Mouse (Mus musculus) CH12.LX (cell line): ENCODE measurements at regions not wholly inside any gene's neighbourhood (a gene's known extent, or its start where the extent isn't known, plus 50 kb on each side); places are given as distances from the start of the nearest gene placed in this dataset.

ENCODE experiments used
- DNase-seq: peaks from one replicate; pipeline ENCODE4 v3.0.0-alpha.2; 2013; ENCODE audit errors: extremely low read depth
- H3K27ac ChIP-seq: 2 replicates; pipeline ENCODE4 v1.5.1; 2012; ENCODE audit warnings: low read depth, mild to moderate bottlenecking, control low read depth, moderate library complexity; ENCODE audit not compliant: insufficient read depth
- H3K27me3 ChIP-seq: replicated peaks from 2 replicates; pipeline ENCODE3; 2012; ENCODE audit warnings: inconsistent platforms
- H3K36me3 ChIP-seq, 2 experiments: replicated peaks in 1 of 2; 2 replicates each; pipeline versions ENCODE3 to v1.6.1; 2012; ENCODE audit warnings: inconsistent platforms in 1 of 2, low read length in 1 of 2, mild to moderate bottlenecking in 1 of 2, mixed read lengths in 1 of 2, moderate library complexity in 1 of 2; ENCODE audit not compliant: control insufficient read depth in 1 of 2, insufficient read depth in 1 of 2
- H3K4me1 ChIP-seq, 2 experiments: 2 replicates each; pipeline ENCODE4 v1.6.1; 2012; ENCODE audit warnings: inconsistent platforms in 1 of 2, moderate library complexity in 1 of 2; ENCODE audit not compliant: insufficient read depth in 2 of 2, control insufficient read depth in 1 of 2
- H3K4me2 ChIP-seq: 2 replicates; pipeline ENCODE4 v1.6.1; 2012; ENCODE audit warnings: low read depth, mild to moderate bottlenecking, control low read depth; ENCODE audit not compliant: poor library complexity, insufficient read depth, severe bottlenecking
- H3K4me3 ChIP-seq, 3 experiments: fragments of 150-350 bp in 1 of 3; sonication (generic) in 1 of 3; replicated peaks in 1 of 3; 2 replicates each; pipeline versions ENCODE3 to v1.5.1; 2011 to 2012; ENCODE audit warnings: low read depth in 2 of 3, low read length in 2 of 3, mild to moderate bottlenecking in 2 of 3, moderate library complexity in 2 of 3, control low read depth in 1 of 3, improper control_type of control experiment in 1 of 3, inconsistent platforms in 1 of 3, mixed read lengths in 1 of 3; ENCODE audit not compliant: poor library complexity in 1 of 3
- H3K79me2 ChIP-seq: replicated peaks from 2 replicates; pipeline ENCODE4 v1.6.1; 2012; ENCODE audit warnings: mild to moderate bottlenecking, moderate library complexity; ENCODE audit not compliant: control insufficient read depth, poor library complexity, insufficient read depth, severe bottlenecking; ENCODE audit errors: extremely low read depth
- H3K9ac ChIP-seq: 2 replicates; pipeline ENCODE4 v1.6.1; 2012; ENCODE audit warnings: low read depth, mild to moderate bottlenecking, control low read depth, moderate library complexity; ENCODE audit not compliant: insufficient read depth
- H3K9me3 ChIP-seq: replicated peaks from 2 replicates; pipeline ENCODE3; 2012; ENCODE audit warnings: low read length, inconsistent platforms, mixed read lengths
- CHD1 ChIP-seq: IDR thresholded peaks from 2 replicates; pipeline ENCODE4 v1.6.1; 2012; ENCODE audit warnings: low read depth, low read length, improper control_type of control experiment, inconsistent platforms
- CTCF ChIP-seq, 2 experiments: IDR thresholded peaks in 1 of 2; conservative IDR thresholded peaks in 1 of 2; 2 replicates each; pipeline ENCODE4 v1.5.1; 2011 to 2012; ENCODE audit warnings: low read depth in 2 of 2, low read length in 2 of 2, improper control_type of control experiment in 1 of 2, inconsistent platforms in 1 of 2, mild to moderate bottlenecking in 1 of 2, moderate library complexity in 1 of 2
- ETS1 ChIP-seq: conservative IDR thresholded peaks from 2 replicates; pipeline ENCODE4 v1.6.1; 2012; ENCODE audit warnings: low read depth, mild to moderate bottlenecking, inconsistent platforms, low read length, improper control_type of control experiment, moderate library complexity
- IRF4 ChIP-seq: IDR thresholded peaks from 2 replicates; pipeline ENCODE4 v1.6.1; 2014; ENCODE audit warnings: low read depth, mild to moderate bottlenecking, inconsistent platforms, low read length, improper control_type of control experiment
- JUND ChIP-seq: conservative IDR thresholded peaks from 2 replicates; pipeline ENCODE4 v1.6.1; 2011; ENCODE audit warnings: low read depth, low read length, improper control_type of control experiment
- KAT2A ChIP-seq: IDR thresholded peaks from 2 replicates; pipeline ENCODE4 v1.6.1; 2012; ENCODE audit warnings: low read length, improper control_type of control experiment, inconsistent platforms; ENCODE audit not compliant: insufficient replicate concordance
- MAFK ChIP-seq: IDR thresholded peaks from 2 replicates; pipeline ENCODE4 v1.6.1; 2011; ENCODE audit warnings: low read length, improper control_type of control experiment; ENCODE audit not compliant: insufficient replicate concordance
- MAZ ChIP-seq: IDR thresholded peaks from 2 replicates; pipeline ENCODE4 v1.6.1; 2012; ENCODE audit warnings: low read depth, mild to moderate bottlenecking, inconsistent platforms, low read length, improper control_type of control experiment, moderate library complexity
- MEF2A ChIP-seq: IDR thresholded peaks from 2 replicates; pipeline ENCODE4 v1.6.1; 2014; ENCODE audit warnings: low read depth, mild to moderate bottlenecking, inconsistent platforms, low read length, improper control_type of control experiment, borderline replicate concordance
- MXI1 ChIP-seq: IDR thresholded peaks from 2 replicates; pipeline ENCODE4 v1.6.1; 2011; ENCODE audit warnings: mild to moderate bottlenecking, low read depth, low read length, improper control_type of control experiment
- RAD21 ChIP-seq: IDR thresholded peaks from 2 replicates; pipeline ENCODE4 v1.6.1; 2011; ENCODE audit warnings: low read depth, mild to moderate bottlenecking, low read length, improper control_type of control experiment, moderate library complexity
- RCOR1 ChIP-seq: conservative IDR thresholded peaks from 2 replicates; pipeline ENCODE4 v1.6.1; 2012; ENCODE audit warnings: low read depth, mild to moderate bottlenecking, inconsistent platforms, low read length, improper control_type of control experiment
- SMC3 ChIP-seq: IDR thresholded peaks from 2 replicates; pipeline ENCODE4 v1.6.1; 2011; ENCODE audit warnings: low read depth, low read length, improper control_type of control experiment
- TBP ChIP-seq: conservative IDR thresholded peaks from 2 replicates; pipeline ENCODE4 v1.6.1; 2011; ENCODE audit warnings: low read depth, low read length, improper control_type of control experiment
- USF1 ChIP-seq: IDR thresholded peaks from 2 replicates; pipeline ENCODE4 v1.6.1; 2014; ENCODE audit warnings: low read depth, mild to moderate bottlenecking, inconsistent platforms, low read length, improper control_type of control experiment
- ZC3H11A ChIP-seq: IDR thresholded peaks from 2 replicates; pipeline ENCODE4 v1.6.1; 2012; ENCODE audit warnings: low read depth, mild to moderate bottlenecking, inconsistent platforms, low read length, improper control_type of control experiment
- ZKSCAN1 ChIP-seq: IDR thresholded peaks from 2 replicates; pipeline ENCODE4 v1.6.1; 2012; ENCODE audit warnings: low read depth, inconsistent platforms, low read length, improper control_type of control experiment, borderline replicate concordance
- ZNF384 ChIP-seq: IDR thresholded peaks from 2 replicates; pipeline ENCODE4 v1.6.1; 2012; ENCODE audit warnings: low read depth, low read length, improper control_type of control experiment, inconsistent platforms
- dilution Hi-C: fragments of 300-500 bp; cut with MboI; formaldehyde crosslinking; loops from 2 replicates; pipeline ENCODE4 v1.14.3; 2020; ENCODE audit warnings: low sequenced_read_pairs; ENCODE audit not compliant: extremely low pct_unique_long_range_greater_than_20kb, extremely low pct_ligation_motif_present
- in situ Hi-C: fragments of 300-500 bp; cut with MboI; formaldehyde crosslinking; loops from 3 replicates; pipeline ENCODE4 v1.14.3; 2019; ENCODE audit warnings: low sequenced_read_pairs, low pct_ligation_motif_present, low pct_unique_long_range_greater_than_20kb, mixed read lengths

- no peaks in the 10 kb centered on the region for H3K9me3 ChIP-seq
- TF ChIP-seq USF1 (no peak), MEF2A (no peak), RCOR1 (no peak), RAD21 (no peak), SMC3 (no peak), ZNF384 (no peak), MXI1 (no peak), CHD1 (no peak), ETS1 (no peak), IRF4 (no peak), TBP (no peak), KAT2A (no peak), JUND (no peak), MAFK (no peak), ZKSCAN1 (no peak), ZC3H11A (no peak)
- TF ChIP-seq, all 38 proteins: peak for 0
- no peak overlapping the region for H3K4me3 ChIP-seq
- H3K9ac ChIP-seq = no peak overlapping the region
- H3K27ac ChIP-seq = no peak overlapping the region
- no peak overlapping the region for H3K4me2 ChIP-seq
- no peaks in the 10 kb centered on the region for H3K27me3 ChIP-seq
- dilution Hi-C loops (no loop called here), in situ Hi-C loops (no loop called here)
- DNase-seq = no peak
- H3K79me2 ChIP-seq = no peaks in the 10 kb centered on the region
- no peaks in the 10 kb centered on the region for H3K36me3 ChIP-seq
- peaks cover 0 to 3% of the 10 kb centered on the region in 2 experiments; a peak in 1 of 4 replicates for H3K4me1 ChIP-seq
Measured at GRCm38 (mm10) chr4:21611531-21612282, 74.1 kb downstream of the Prdm13 start.

GRCm38 (mm10) chr4:21598024-21598423 lies 87.7 kb downstream of the Prdm13 start:
- DNase-seq = peak; percentile 20
- Histone ChIP-seq H3K27me3 (peaks cover 7% of the 10 kb centered on the region), H3K9me3 (no peaks in the 10 kb centered on the region), H3K4me2 (no peak overlapping the region), H3K36me3 (no peaks in the 10 kb centered on the region), H3K79me2 (no peaks in the 10 kb centered on the region), H3K9ac (no peak overlapping the region), H3K4me1 (no peaks in the 10 kb centered on the region), H3K27ac (no peak overlapping the region), H3K4me3 (no peak overlapping the region)
- in situ Hi-C loops = loop anchor here (10.0 kb wide), 1 partner anchor 97 kb away; no protein-coding TSS in a partner anchor
- TF ChIP-seq ZNF384 = no peak
- peak; percentile 17 to 76; a peak in 2 of 4 replicates for TF ChIP-seq CTCF (conservative IDR thresholded peaks at IDR 0.05 in 1 of 2, IDR thresholded peaks at IDR 0.05 in 1 of 2; ENCODE audit: low read depth in 2 of 2, low read length in 2 of 2)
- peak; percentile 75 for TF ChIP-seq RAD21
- no peak for TF ChIP-seq KAT2A
- no peak for TF ChIP-seq JUND
- no peak for TF ChIP-seq MAZ
- TF ChIP-seq SMC3 = peak; percentile 58
- dilution Hi-C loops = no loop called here
